Mouse (Mus musculus): Measurements from ENCODE around the gene B4galt4. TPM values are rescaled to one million over a fixed set of nuclear protein-coding genes. Genes with fewer than 3 reads are reported as not detected.

B4galt4 gene
- polyA plus RNA-seq, 1 experiment: 18.0 TPM

DNA sequence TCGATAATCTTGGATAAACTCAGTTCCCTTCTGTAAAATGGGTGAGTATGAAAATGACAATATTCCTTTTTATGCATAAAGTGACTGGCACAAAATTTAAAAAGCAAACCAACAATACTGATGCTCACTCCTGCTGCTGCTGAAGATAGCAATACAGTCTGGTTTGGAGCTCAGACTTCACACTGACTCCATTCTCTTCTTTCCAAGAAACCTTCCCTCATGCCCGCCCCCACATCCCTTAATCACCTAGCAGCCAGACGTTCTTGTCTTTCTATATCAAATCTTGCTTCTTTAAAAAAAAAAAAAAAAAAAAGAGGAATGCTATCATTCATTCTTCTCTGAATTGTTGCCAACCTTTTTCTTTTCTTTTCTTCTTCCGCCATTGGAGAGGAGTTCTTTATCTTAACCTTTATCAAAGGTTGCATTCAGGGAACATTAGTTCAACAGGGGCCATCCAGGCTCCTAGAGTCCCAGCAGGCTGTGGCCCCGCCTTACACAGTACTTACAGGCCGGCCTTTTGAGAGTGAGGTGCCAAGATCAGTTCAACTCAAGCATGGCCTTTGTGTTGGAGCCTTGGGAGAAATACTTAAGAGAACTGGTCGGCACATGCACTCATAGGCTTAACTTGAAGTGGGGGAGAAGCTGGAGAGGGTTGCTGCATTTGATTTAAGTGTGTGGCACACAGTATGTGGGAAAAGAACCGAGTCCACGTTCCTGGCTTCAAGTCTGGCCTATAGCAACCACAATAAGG is 36.4 kb upstream of the B4galt4 start:
- peaks cover 56% of the 10 kb centered on the region for H3K4me1 ChIP-seq (ENCODE audit: control insufficient read depth, insufficient read depth, low read length)
- H3K4me3 ChIP-seq (replicated peaks; ENCODE audit: extremely low read depth, low read depth, low read length): no peak overlapping the region
- no peak for TF ChIP-seq CTCF (IDR thresholded peaks at IDR 0.05; ENCODE audit: insufficient read depth, low read length)
- TF ChIP-seq POLR2A (IDR thresholded peaks at IDR 0.05; ENCODE audit: borderline replicate concordance, extremely low read depth, low read depth, low read length): no peak
- DNase-seq: peak; percentile 52
- 37% methylated on average over 9 of the region's 9 CpGs for WGBS

DNA sequence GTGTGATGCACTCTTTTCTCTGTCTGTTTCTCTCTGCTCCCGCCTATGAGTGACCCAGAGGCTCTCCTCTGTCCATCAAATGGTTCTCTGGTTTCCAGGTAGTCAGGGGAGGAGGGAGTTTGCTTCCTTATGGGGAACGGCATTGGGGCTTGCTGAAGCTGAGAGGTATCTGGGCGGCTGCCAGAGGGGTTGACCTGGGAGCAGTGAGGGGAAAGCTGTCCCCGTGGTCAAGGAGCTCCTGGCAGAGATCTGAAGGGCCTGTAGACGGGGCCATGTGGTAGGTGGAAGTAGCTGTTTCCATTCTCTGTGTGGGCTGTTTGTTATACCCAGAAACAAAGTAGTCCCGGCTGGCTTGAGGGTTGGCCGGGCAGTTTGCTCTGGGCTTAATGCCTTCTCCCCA is 35.3 kb upstream of the B4galt4 start:
- no peak overlapping the region for H3K4me3 ChIP-seq (replicated peaks; ENCODE audit: extremely low read depth, low read depth, low read length)
- peaks cover 50% of the 10 kb centered on the region for H3K4me1 ChIP-seq (ENCODE audit: control insufficient read depth, insufficient read depth, low read length)
- no peak for TF ChIP-seq POLR2A (IDR thresholded peaks at IDR 0.05; ENCODE audit: borderline replicate concordance, extremely low read depth, low read depth, low read length)
- no peak for TF ChIP-seq CTCF (IDR thresholded peaks at IDR 0.05; ENCODE audit: insufficient read depth, low read length)
- 38% methylated on average over 7 of the region's 7 CpGs for WGBS
- peak; percentile 80 for DNase-seq

DNA sequence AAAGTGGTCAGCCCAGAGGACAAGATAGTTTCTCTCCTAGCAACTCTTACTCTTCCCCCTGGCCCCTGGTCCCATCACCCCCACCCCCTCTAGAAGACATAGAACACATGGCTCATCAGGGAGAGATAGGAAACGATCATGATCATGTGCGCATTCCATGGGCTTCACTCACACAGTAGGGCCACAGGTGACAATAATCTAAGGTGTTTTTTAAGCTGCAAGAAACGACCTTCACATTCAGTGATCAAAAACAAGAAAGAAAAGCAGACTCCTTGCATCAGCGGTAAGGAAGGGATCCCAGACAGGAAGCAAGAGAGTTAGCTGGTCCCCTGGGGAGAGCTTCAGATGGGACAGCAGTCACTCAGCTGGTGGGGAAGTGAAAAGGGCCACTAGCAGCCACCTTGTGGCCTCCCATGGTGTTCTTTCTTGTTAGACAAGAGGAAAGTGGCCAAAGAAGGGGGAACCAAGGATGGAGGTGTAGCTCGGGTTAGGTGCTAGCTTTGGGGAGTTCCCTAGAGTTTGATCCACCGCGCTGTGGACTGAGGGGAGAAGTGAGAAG is 33.0 kb upstream of the B4galt4 start:
- DNase-seq: no peak
- TF ChIP-seq POLR2A (IDR thresholded peaks at IDR 0.05; ENCODE audit: borderline replicate concordance, extremely low read depth, low read depth, low read length) (no peak), CTCF (IDR thresholded peaks at IDR 0.05; ENCODE audit: insufficient read depth, low read length) (no peak)
- Histone ChIP-seq H3K4me1 (ENCODE audit: control insufficient read depth, insufficient read depth, low read length) (peaks cover 40% of the 10 kb centered on the region), H3K4me3 (replicated peaks; ENCODE audit: extremely low read depth, low read depth, low read length) (peak overlapping the region; percentile 31)
- WGBS: 40% methylated on average over 7 of the region's 7 CpGs

DNA sequence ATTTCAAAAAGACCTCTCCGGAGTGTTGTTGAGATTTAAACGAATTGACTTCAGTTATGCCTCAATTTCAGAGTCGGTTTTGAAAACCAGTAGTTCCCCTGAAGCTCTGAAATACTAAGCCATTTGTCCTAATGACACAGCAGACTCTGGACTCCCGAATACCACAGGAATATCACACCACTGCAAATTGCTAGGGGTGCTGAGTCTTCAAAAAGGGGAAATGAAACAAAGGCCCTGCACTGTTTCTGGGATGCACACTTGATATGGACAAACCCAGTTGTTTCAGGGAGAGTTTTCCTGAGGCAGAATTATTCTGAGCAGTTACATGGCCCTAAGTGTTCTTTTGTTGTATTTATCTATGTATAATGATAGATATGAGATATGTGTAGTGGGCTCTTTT is 30.8 kb upstream of the B4galt4 start:
- DNase-seq: peak; percentile 3
- TF ChIP-seq POLR2A (IDR thresholded peaks at IDR 0.05; ENCODE audit: borderline replicate concordance, extremely low read depth, low read depth, low read length) (no peak), CTCF (IDR thresholded peaks at IDR 0.05; ENCODE audit: insufficient read depth, low read length) (no peak)
- Histone ChIP-seq H3K4me3 (replicated peaks; ENCODE audit: extremely low read depth, low read depth, low read length) (peak overlapping the region; percentile 57), H3K4me1 (ENCODE audit: control insufficient read depth, insufficient read depth, low read length) (peaks cover 33% of the 10 kb centered on the region)
- 16% methylated on average over 4 of the region's 4 CpGs for WGBS

DNA sequence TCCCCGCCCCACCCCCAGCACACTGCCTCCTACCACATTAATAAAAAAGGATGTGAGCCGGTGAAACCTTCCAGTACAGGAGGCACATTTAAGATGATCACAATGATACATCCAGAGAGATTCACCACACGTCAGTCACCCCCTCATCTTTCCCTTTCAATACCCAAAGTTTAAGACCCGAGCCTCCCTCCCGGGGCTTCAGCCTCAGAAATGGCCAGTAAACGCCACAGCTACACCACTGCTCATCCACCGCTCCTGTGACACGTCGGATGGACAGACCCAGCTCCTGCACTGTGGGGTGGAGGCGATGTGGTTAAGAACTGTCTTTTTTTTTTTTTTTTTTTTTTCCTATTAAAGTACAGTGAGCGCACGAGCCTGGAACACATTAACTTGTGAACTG is 30.0 kb upstream of the B4galt4 start:
- TF ChIP-seq POLR2A (IDR thresholded peaks at IDR 0.05; ENCODE audit: borderline replicate concordance, extremely low read depth, low read depth, low read length) (peak; percentile 20; the same call in 1 of the 2 replicates), CTCF (IDR thresholded peaks at IDR 0.05; ENCODE audit: insufficient read depth, low read length) (no peak)
- peak; percentile 45 for DNase-seq
- peak overlapping the region; percentile 81 for H3K4me3 ChIP-seq (replicated peaks; ENCODE audit: extremely low read depth, low read depth, low read length)
- H3K4me1 ChIP-seq (ENCODE audit: control insufficient read depth, insufficient read depth, low read length): peaks cover 26% of the 10 kb centered on the region
- WGBS: 2% methylated on average over 12 of the region's 12 CpGs

DNA sequence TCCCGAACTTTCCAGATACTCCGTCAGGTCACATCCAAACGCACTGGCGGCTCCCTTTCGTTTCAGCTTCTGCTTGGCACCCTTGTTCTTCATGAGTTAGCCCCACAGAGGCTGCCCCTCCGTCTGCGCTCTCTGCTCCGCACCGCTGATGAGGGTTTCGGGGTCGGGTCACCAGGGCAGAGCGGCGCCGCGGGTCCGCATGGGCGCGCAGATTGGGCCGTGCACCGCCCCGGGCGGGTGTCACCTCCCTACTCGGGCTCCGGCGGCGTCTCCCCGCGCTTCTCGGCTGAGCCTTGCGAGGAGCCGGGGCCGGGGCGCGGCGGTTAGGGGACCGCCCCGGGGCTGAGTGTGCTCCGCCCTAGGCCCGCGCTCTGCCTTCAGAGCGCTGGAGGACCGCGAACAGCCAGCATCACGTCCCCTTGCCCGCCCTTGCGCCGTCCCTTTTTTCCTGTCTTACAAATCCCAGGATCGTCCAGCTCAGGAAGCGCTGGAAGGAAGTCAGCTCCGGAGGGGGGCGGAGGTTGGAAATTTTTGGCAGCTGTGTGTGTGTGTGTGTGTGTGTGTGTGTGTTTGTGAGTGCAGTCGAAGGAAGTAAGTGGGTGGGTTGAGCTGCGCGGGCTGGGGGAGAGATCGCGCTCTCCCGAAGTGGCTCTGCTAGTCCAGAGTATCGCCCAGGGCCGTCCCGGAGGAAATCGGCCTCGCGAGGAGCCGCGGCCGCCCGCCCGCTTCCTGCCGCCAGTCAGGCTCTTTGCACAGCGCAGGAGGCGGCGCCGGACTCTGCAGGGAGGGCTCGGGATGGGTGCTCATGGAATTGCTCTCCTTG is 29.3 kb upstream of the B4galt4 start, which contains the start of gene Arhgap31:
TSS of gene Arhgap31 (minus strand) at position 694 of the 823 bp plus-strand sequence.
- peaks cover 21% of the 10 kb centered on the region for H3K4me1 ChIP-seq (ENCODE audit: control insufficient read depth, insufficient read depth, low read length)
- under 1% methylated on average over 74 of the region's 74 CpGs for WGBS
- H3K4me3 ChIP-seq (replicated peaks; ENCODE audit: extremely low read depth, low read depth, low read length): peak within 1 kb of the TSS; percentile 81
- peak; percentile 87 for DNase-seq
- no peak for TF ChIP-seq CTCF (IDR thresholded peaks at IDR 0.05; ENCODE audit: insufficient read depth, low read length)
- TF ChIP-seq POLR2A (IDR thresholded peaks at IDR 0.05; ENCODE audit: borderline replicate concordance, extremely low read depth, low read depth, low read length): peak; percentile 80

DNA sequence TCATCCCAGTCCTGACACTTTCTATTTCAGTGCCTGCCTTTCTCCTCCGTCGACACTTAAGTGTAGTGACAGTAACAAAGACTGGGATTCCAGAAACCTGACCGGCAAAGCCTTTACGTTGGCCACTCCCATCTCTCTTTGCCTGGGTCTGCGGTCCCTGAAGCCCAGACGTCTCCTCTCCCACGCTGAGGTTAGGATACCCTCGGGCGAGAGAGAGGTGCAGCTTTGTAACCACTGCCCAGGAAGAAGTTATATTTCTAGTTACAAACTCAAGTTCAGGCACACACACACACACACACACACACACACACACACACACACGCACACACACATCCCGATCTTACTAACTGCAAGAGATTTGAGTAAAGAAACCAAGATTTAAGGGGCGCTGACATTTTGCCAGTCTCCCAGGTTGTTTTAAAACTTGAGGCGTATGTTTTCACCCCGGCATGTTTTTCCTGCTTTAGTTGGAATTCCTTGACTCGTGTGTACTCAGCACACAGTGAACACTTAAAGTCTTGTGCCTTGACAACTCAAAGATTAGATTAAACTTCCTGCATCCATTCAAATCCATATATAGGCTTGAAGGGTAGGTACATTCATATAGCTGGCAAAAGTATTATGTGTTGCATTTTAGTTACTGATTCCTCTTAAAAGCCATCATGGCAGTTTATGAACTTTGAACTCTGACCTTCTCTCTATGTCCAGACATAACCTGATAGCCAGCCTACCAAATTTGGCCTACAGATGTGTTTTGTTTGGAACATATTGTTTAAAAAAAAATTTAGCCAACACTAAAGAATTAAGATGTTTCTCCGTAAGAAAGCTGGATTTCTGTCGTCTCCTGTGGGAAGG is 28.4 kb upstream of the B4galt4 start:
- Histone ChIP-seq H3K4me1 (ENCODE audit: control insufficient read depth, insufficient read depth, low read length) (peaks cover 15% of the 10 kb centered on the region), H3K4me3 (replicated peaks; ENCODE audit: extremely low read depth, low read depth, low read length) (peak overlapping the region; percentile 81)
- no peak for TF ChIP-seq CTCF (IDR thresholded peaks at IDR 0.05; ENCODE audit: insufficient read depth, low read length)
- TF ChIP-seq POLR2A (IDR thresholded peaks at IDR 0.05; ENCODE audit: borderline replicate concordance, extremely low read depth, low read depth, low read length): no peak
- no peak for DNase-seq
- WGBS: 6% methylated on average over 17 of the region's 17 CpGs

DNA sequence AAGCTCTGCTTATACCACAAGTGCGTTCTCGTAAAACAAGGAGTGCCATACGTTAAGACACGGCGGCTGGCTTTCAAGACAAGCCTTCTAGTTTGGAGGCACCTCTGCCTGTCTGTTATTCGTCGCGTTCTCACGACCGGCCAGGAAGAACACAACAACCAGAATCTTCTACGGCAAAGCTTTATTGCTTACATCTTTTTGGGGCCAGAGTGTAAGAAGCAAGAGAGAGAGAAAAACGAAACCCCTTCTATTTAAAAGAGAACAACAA is 27.9 kb upstream of the B4galt4 start:
- peaks cover 11% of the 10 kb centered on the region for H3K4me1 ChIP-seq (ENCODE audit: control insufficient read depth, insufficient read depth, low read length)
- 25% methylated on average over 11 of the region's 12 CpGs for WGBS
- H3K4me3 ChIP-seq (replicated peaks; ENCODE audit: extremely low read depth, low read depth, low read length): peak overlapping the region; percentile 67
- DNase-seq: peak; percentile 36

DNA sequence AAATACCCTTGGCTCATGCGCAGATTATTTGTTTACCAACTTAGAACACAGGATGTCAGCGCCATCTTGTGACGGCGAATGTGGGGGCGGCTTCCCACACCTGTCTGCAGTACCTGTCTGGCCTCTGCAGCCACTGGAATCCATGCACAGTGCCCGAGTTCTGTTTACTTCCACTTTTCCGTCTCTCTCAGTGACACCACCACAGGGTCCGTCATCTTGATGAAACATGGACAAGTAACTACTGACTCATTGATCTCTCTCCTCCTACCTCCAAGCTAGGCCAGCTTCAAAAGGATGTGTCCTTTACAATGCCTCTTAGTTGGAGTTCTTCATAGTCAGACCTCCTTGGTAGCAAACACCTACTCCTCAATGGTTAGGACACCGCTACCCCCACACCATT is 20.7 kb upstream of the B4galt4 start:
- 90% methylated on average over 9 of the region's 9 CpGs for WGBS

More for the DNA sequence above, 20.7 kb upstream of the B4galt4 start:
- DNase-seq: no peak
- H3K4me1 ChIP-seq (ENCODE audit: control insufficient read depth, insufficient read depth, low read length): peaks cover 2% of the 10 kb centered on the region
- no peak overlapping the region for H3K4me3 ChIP-seq (replicated peaks; ENCODE audit: extremely low read depth, low read depth, low read length)
- TF ChIP-seq POLR2A (IDR thresholded peaks at IDR 0.05; ENCODE audit: borderline replicate concordance, extremely low read depth, low read depth, low read length) (no peak), CTCF (IDR thresholded peaks at IDR 0.05; ENCODE audit: insufficient read depth, low read length) (no peak)
